Mouse (Mus musculus) neural tube, embryonic 11.5 days (tissue): ENCODE measurements at regions not wholly inside any gene's neighbourhood (a gene's known extent, or its start where the extent isn't known, plus 50 kb on each side); places are given as distances from the start of the nearest gene placed in this dataset.

Experiments used
- ATAC-seq: fragments of 200-750 bp; cut with Nextera tagmentation; 2 replicates; pipeline ENCODE4 v1.8.0; 2017; ENCODE audit warnings: moderate number of reproducible peaks, mild to moderate bottlenecking, moderate TSS enrichment, moderate library complexity; ENCODE audit not compliant: insufficient read depth, low FRiP score, low TSS enrichment
- DNase-seq: peaks from one replicate; pipeline ENCODE4 v3.0.0-alpha.2; 2015; ENCODE audit warnings: low spot score
- H3K27ac ChIP-seq: fragments of 300-500 bp; sonication (generic); 2 replicates; pipeline ENCODE4 v1.5.1; 2014; ENCODE audit warnings: low read depth, mild to moderate bottlenecking, low read length
- H3K27me3 ChIP-seq: fragments of 300-500 bp; sonication (generic); 2 replicates; pipeline ENCODE4 v1.6.1; 2014; ENCODE audit warnings: mild to moderate bottlenecking, low read length, mixed read lengths; ENCODE audit not compliant: control insufficient read depth, insufficient read depth
- H3K36me3 ChIP-seq: fragments of 300-500 bp; sonication (generic); 2 replicates; pipeline ENCODE4 v1.6.1; 2014; ENCODE audit warnings: mild to moderate bottlenecking, low read length, moderate library complexity, mixed read lengths; ENCODE audit not compliant: control insufficient read depth, insufficient read depth
- H3K4me1 ChIP-seq: fragments of 300-500 bp; sonication (generic); 2 replicates; pipeline ENCODE4 v1.6.1; 2014; ENCODE audit warnings: low read length, mixed read lengths; ENCODE audit not compliant: control insufficient read depth, insufficient read depth
- H3K4me2 ChIP-seq: fragments of 300-500 bp; sonication (generic); 2 replicates; pipeline ENCODE4 v1.6.1; 2014; ENCODE audit warnings: low read depth, mild to moderate bottlenecking, moderate library complexity
- H3K4me3 ChIP-seq: fragments of 300-500 bp; sonication (generic); 2 replicates; pipeline ENCODE4 v1.5.1; 2014; ENCODE audit warnings: low read depth, low read length
- H3K9ac ChIP-seq: fragments of 300-500 bp; sonication (generic); 2 replicates; pipeline ENCODE4 v1.6.1; 2014; ENCODE audit warnings: mild to moderate bottlenecking, low read length
- H3K9me3 ChIP-seq: fragments of 300-500 bp; sonication (generic); 2 replicates; pipeline ENCODE4 v1.6.1; 2016; ENCODE audit warnings: low read length; ENCODE audit not compliant: control insufficient read depth
- WGBS: fragments of 180-500 bp; shearing (Covaris S2); extraction: QIAGEN DNeasy Blood & Tissue Kit; methylation state at CpG from one replicate; pipeline ENCODE4 v1.1.7; 2014; 5-methylcytosine and 5-hydroxymethylcytosine counted together

- Histone ChIP-seq H3K27ac (no peak overlapping the region), H3K36me3 (no peaks in the 10 kb centered on the region), H3K27me3 (no peaks in the 10 kb centered on the region), H3K4me1 (no peaks in the 10 kb centered on the region), H3K9ac (no peak overlapping the region), H3K4me3 (no peak overlapping the region), H3K9me3 (no peaks in the 10 kb centered on the region), H3K4me2 (no peak overlapping the region)
- 91% methylated on average over 4 of the region's 4 CpGs for WGBS
- DNase-seq: no peak
- no peak for ATAC-seq
These were observed 232.4 kb downstream of the Vps13c start for GRCm38 (mm10) chr9:68072624-68073023.

DNA sequence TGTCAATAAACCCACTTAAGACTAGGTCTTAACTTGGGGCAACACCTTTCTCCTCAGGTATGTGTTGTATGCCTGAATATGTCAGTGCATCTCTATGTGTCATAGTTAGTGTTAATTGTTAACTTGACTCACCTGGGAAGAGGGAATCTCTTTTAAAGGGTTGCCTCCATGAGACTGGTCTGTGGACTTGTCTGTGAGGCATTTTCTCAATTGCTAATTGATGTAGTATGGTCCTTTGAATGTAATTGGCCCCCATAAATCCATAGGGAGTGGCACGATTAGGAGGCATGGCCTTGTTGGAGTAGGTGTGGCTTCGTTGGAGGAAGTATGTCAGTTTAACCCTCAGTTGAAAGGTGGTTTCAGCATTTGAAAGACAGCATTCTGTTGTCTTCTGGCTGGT, 237.1 kb downstream of the Vps13c start:
- Histone ChIP-seq H3K27ac (no peak overlapping the region), H3K27me3 (no peaks in the 10 kb centered on the region), H3K36me3 (no peaks in the 10 kb centered on the region), H3K4me2 (no peak overlapping the region), H3K9ac (no peak overlapping the region), H3K4me1 (no peaks in the 10 kb centered on the region), H3K4me3 (no peak overlapping the region), H3K9me3 (no peaks in the 10 kb centered on the region)
- no peak for ATAC-seq
- WGBS: 46% methylated on average over 2 of the region's 2 CpGs
- no peak for DNase-seq

- H3K9ac ChIP-seq: no peak overlapping the region
- no peak overlapping the region for H3K4me3 ChIP-seq
- no peak for DNase-seq
- H3K4me1 ChIP-seq: no peaks in the 10 kb centered on the region
- 83% methylated on average over 4 of the region's 4 CpGs for WGBS
- no peak overlapping the region for H3K4me2 ChIP-seq
- H3K36me3 ChIP-seq: no peaks in the 10 kb centered on the region
- ATAC-seq: no peak
- no peak overlapping the region for H3K27ac ChIP-seq
- H3K9me3 ChIP-seq: no peaks in the 10 kb centered on the region
- H3K27me3 ChIP-seq: no peaks in the 10 kb centered on the region
These were observed 243.1 kb downstream of the Vps13c start for GRCm38 (mm10) chr9:68083341-68083740.

- Histone ChIP-seq H3K4me1 (no peaks in the 10 kb centered on the region), H3K9ac (no peak overlapping the region), H3K9me3 (no peaks in the 10 kb centered on the region), H3K27me3 (no peaks in the 10 kb centered on the region), H3K36me3 (no peaks in the 10 kb centered on the region), H3K4me2 (no peak overlapping the region), H3K27ac (no peak overlapping the region), H3K4me3 (no peak overlapping the region)
- no peak for DNase-seq
- WGBS: 80% methylated on average over 4 of the region's 4 CpGs
- no peak for ATAC-seq
These were observed 244.8 kb downstream of the Vps13c start for GRCm38 (mm10) chr9:68084966-68085365.

- Histone ChIP-seq H3K4me1 (no peaks in the 10 kb centered on the region), H3K4me3 (no peak overlapping the region), H3K9me3 (no peaks in the 10 kb centered on the region), H3K9ac (no peak overlapping the region), H3K4me2 (no peak overlapping the region), H3K27me3 (no peaks in the 10 kb centered on the region), H3K27ac (no peak overlapping the region), H3K36me3 (no peaks in the 10 kb centered on the region)
- 86% methylated on average over 5 of the region's 5 CpGs for WGBS
- DNase-seq (no peak), ATAC-seq (no peak)
These were observed 254.4 kb downstream of the Vps13c start for GRCm38 (mm10) chr9:68094561-68094960.

- Histone ChIP-seq H3K4me2 (no peak overlapping the region), H3K36me3 (no peaks in the 10 kb centered on the region), H3K9ac (no peak overlapping the region), H3K27ac (no peak overlapping the region), H3K27me3 (no peaks in the 10 kb centered on the region), H3K4me1 (no peaks in the 10 kb centered on the region), H3K4me3 (no peak overlapping the region), H3K9me3 (no peaks in the 10 kb centered on the region)
- 84% methylated on average over 9 of the region's 9 CpGs for WGBS
- DNase-seq (no peak), ATAC-seq (no peak)
These were observed 269.6 kb downstream of the Vps13c start for GRCm38 (mm10) chr9:68109841-68110240.

DNA sequence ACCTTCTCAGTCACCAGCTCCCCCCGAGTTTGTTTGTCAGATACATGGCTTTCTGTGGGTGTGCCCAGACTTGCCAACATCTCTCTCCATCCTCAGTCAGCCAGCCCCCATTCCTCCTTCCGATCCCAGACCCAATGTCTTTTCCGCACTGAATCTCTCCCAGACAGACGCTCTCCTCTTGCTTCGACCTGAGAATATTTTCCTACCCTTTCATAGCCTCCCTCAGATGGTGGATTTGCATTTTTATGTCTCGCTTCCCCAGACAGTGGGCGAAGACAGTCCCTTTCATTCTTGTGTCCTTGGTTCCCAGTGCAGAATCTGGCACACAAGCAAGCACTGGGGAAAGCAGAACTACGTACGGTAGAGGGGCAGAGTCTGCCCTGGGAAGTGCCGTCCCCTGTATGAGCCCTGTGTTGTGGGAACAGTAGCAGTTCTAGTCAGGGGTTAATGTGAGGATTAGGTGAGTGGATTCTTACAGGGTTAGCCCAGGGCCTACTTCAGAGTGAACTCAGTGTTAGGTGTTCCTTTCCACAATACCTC, 275.0 kb downstream of the Vps13c start:
- no peak for ATAC-seq

GRCm38 (mm10) chr9:68116221-68116741, 276.1 kb downstream of the Vps13c start:
- ATAC-seq (no peak), DNase-seq (no peak)
- Histone ChIP-seq H3K9me3 (no peaks in the 10 kb centered on the region), H3K36me3 (no peaks in the 10 kb centered on the region), H3K4me2 (no peak overlapping the region), H3K4me3 (no peak overlapping the region), H3K4me1 (no peaks in the 10 kb centered on the region), H3K27ac (no peak overlapping the region), H3K27me3 (no peaks in the 10 kb centered on the region), H3K9ac (no peak overlapping the region)
- WGBS: 52% methylated on average over 10 of the region's 10 CpGs

More for the DNA sequence above, 275.0 kb downstream of the Vps13c start:
- Histone ChIP-seq H3K27ac (no peak overlapping the region), H3K4me1 (no peaks in the 10 kb centered on the region), H3K9me3 (no peaks in the 10 kb centered on the region), H3K4me3 (no peak overlapping the region), H3K36me3 (no peaks in the 10 kb centered on the region), H3K4me2 (no peak overlapping the region), H3K9ac (no peak overlapping the region), H3K27me3 (no peaks in the 10 kb centered on the region)
- DNase-seq: no peak
- 84% methylated on average over 10 of the region's 10 CpGs for WGBS

- ATAC-seq: no peak
These were observed 278.1 kb downstream of the Vps13c start for GRCm38 (mm10) chr9:68118266-68118665.

More at GRCm38 (mm10) chr9:68118266-68118665, 278.1 kb downstream of the Vps13c start:
- WGBS: 79% methylated on average over 2 of the region's 2 CpGs
- no peaks in the 10 kb centered on the region for H3K36me3 ChIP-seq
- no peak overlapping the region for H3K4me3 ChIP-seq
- H3K27me3 ChIP-seq: no peaks in the 10 kb centered on the region
- no peaks in the 10 kb centered on the region for H3K9me3 ChIP-seq
- no peaks in the 10 kb centered on the region for H3K4me1 ChIP-seq
- H3K9ac ChIP-seq: no peak overlapping the region
- H3K27ac ChIP-seq: no peak overlapping the region
- no peak overlapping the region for H3K4me2 ChIP-seq
- no peak for DNase-seq
